Mouse (Mus musculus): ENCODE results near the gene Ush1g. TPM values are rescaled to one million over a fixed set of nuclear protein-coding genes. Genes with fewer than 3 reads are reported as not detected.

Ush1g gene
- total and polyA plus RNA-seq, 3 experiments: not detected

- Histone ChIP-seq H3K79me2 (ENCODE audit: control insufficient read depth, insufficient read depth, low read length, poor library complexity) (no peaks in the 10 kb centered on the region), H3K9me3 (replicated peaks; ENCODE audit: insufficient read depth, low read length) (no peaks in the 10 kb centered on the region), H3K4me3 (ENCODE audit: control insufficient read depth in 1 of 2, insufficient read depth in 1 of 2, low read depth in 2 of 2, low read length in 2 of 2) (no peak overlapping the region), H3K27me3 (ENCODE audit: control insufficient read depth in 1 of 2, insufficient read depth in 2 of 2, low read length in 2 of 2) (peaks cover 7 to 10% of the 10 kb centered on the region in 2 experiments), H3K36me3 (ENCODE audit: control insufficient read depth in 1 of 2, insufficient read depth in 2 of 2, low read length in 2 of 2) (no peaks in the 10 kb centered on the region), H3K9ac (ENCODE audit: control insufficient read depth, low read depth, low read length, poor library complexity, severe bottlenecking) (no peak overlapping the region), H3K27ac (ENCODE audit: control insufficient read depth, low read depth, low read length) (no peak overlapping the region), H3K4me1 (ENCODE audit: control insufficient read depth in 1 of 2, insufficient read depth in 2 of 2, low read length in 2 of 2) (no peaks in the 10 kb centered on the region)
- TF ChIP-seq POLR2AphosphoS5 (IDR thresholded peaks at IDR 0.05; ENCODE audit: borderline replicate concordance, low read depth, low read length): no peak
- no peak for TF ChIP-seq GABPA (IDR thresholded peaks at IDR 0.05; ENCODE audit: low read depth, low read length)
- no peak for TF ChIP-seq GATA1 (IDR thresholded peaks at IDR 0.05; ENCODE audit: low read depth, low read length)
- DNase-seq (ENCODE audit: low read depth, low spot score): no peak
These were observed 13.1 kb downstream of the Ush1g start for GRCm38 (mm10) chr11:115308781-115309180.

GRCm38 (mm10) chr11:115306863-115307262 is 15.0 kb downstream of the Ush1g start, which contains the start of gene Otop2:
Gene Otop2 (plus strand): TSS chr11:115307163.
- TF ChIP-seq POLR2A (IDR thresholded peaks at IDR 0.05; ENCODE audit: control insufficient read depth in 1 of 2, insufficient read depth in 1 of 2, low read depth in 1 of 2, low read length in 2 of 2, poor library complexity in 1 of 2): no peak
- no peak for TF ChIP-seq MAX (IDR thresholded peaks at IDR 0.05; ENCODE audit: low read length)
- TF ChIP-seq ZC3H11A (IDR thresholded peaks at IDR 0.05; ENCODE audit: low read depth, low read length): no peak
- TF ChIP-seq KAT2A (conservative IDR thresholded peaks at IDR 0.05; ENCODE audit: low read depth, low read length): no peak
- no peak for TF ChIP-seq ELF1 (IDR thresholded peaks at IDR 0.05; ENCODE audit: low read depth, low read length)
- no peak for TF ChIP-seq CTCF (IDR thresholded peaks at IDR 0.05 in 2 of 3, conservative IDR thresholded peaks at IDR 0.05 in 1 of 3; ENCODE audit: control insufficient read depth in 1 of 3, insufficient read depth in 1 of 3, low read depth in 2 of 3, low read length in 3 of 3, poor library complexity in 1 of 3, severe bottlenecking in 1 of 3)
- TF ChIP-seq ZMIZ1 (IDR thresholded peaks at IDR 0.05; ENCODE audit: low read depth, low read length): no peak
- TF ChIP-seq CHD1 (IDR thresholded peaks at IDR 0.05; ENCODE audit: low read depth, low read length): no peak
- no peak for TF ChIP-seq TAL1 (IDR thresholded peaks at IDR 0.05; ENCODE audit: low read length)
- no peak for TF ChIP-seq ZNF384 (IDR thresholded peaks at IDR 0.05; ENCODE audit: low read depth, low read length)
- no peak for TF ChIP-seq ZKSCAN1 (IDR thresholded peaks at IDR 0.05; ENCODE audit: low read depth, low read length)
- no peak for TF ChIP-seq MYB (IDR thresholded peaks at IDR 0.05; ENCODE audit: low read depth, low read length)
- no peak for TF ChIP-seq POLR2AphosphoS5 (IDR thresholded peaks at IDR 0.05; ENCODE audit: borderline replicate concordance, low read depth, low read length)
- no peak for TF ChIP-seq TBP (IDR thresholded peaks at IDR 0.05; ENCODE audit: low read depth, low read length)
- no peak for TF ChIP-seq GABPA (IDR thresholded peaks at IDR 0.05; ENCODE audit: low read depth, low read length)
- TF ChIP-seq GATA1 (IDR thresholded peaks at IDR 0.05; ENCODE audit: low read depth, low read length): no peak
- TF ChIP-seq RCOR1 (IDR thresholded peaks at IDR 0.05; ENCODE audit: low read depth, low read length): no peak
- no peak for TF ChIP-seq ETS1 (IDR thresholded peaks at IDR 0.05; ENCODE audit: low read depth, low read length)
- H3K9ac ChIP-seq (ENCODE audit: control insufficient read depth, low read depth, low read length, poor library complexity, severe bottlenecking): no peak within 1 kb of the TSS
- no peak within 1 kb of the TSS for H3K4me3 ChIP-seq (ENCODE audit: control insufficient read depth in 1 of 2, insufficient read depth in 1 of 2, low read depth in 2 of 2, low read length in 2 of 2)

More at GRCm38 (mm10) chr11:115306863-115307262, 15.0 kb downstream of the Ush1g start, which contains the start of gene Otop2:
- Histone ChIP-seq H3K79me2 (ENCODE audit: control insufficient read depth, insufficient read depth, low read length, poor library complexity) (no peaks in the 10 kb centered on the region), H3K4me1 (ENCODE audit: control insufficient read depth in 1 of 2, insufficient read depth in 2 of 2, low read length in 2 of 2) (no peaks in the 10 kb centered on the region), H3K27ac (ENCODE audit: control insufficient read depth, low read depth, low read length) (no peak within 1 kb of the TSS), H3K9me3 (replicated peaks; ENCODE audit: insufficient read depth, low read length) (no peaks in the 10 kb centered on the region), H3K27me3 (ENCODE audit: control insufficient read depth in 1 of 2, insufficient read depth in 2 of 2, low read length in 2 of 2) (peaks cover 0 to 8% of the 10 kb centered on the region in 2 experiments), H3K36me3 (ENCODE audit: control insufficient read depth in 1 of 2, insufficient read depth in 2 of 2, low read length in 2 of 2) (no peaks in the 10 kb centered on the region)
- DNase-seq (ENCODE audit: low read depth, low spot score): no peak

All from MEL (cell line).